Mouse (Mus musculus): ENCODE data around the gene Cks1b.

- TF ChIP-seq CTCF (IDR thresholded peaks at IDR 0.05; ENCODE audit: borderline replicate concordance, insufficient read depth, low read length), result no peak
- TF ChIP-seq POLR2A (IDR thresholded peaks at IDR 0.05; ENCODE audit: low read depth, low read length), result no peak
These were observed 19.1 kb upstream of the Cks1b start for GRCm38 (mm10) chr3:89437269-89437668.
